Mouse (Mus musculus) kidney, postnatal 14 days (tissue): ENCODE measurements around the gene Clmn.
"Not testable (repeated sequence)": the region's sequence is repeated elsewhere in the genome, so short reads cannot be mapped to it uniquely, and the experiment has no call there.

Experiments used
- DNase-seq: peaks from one replicate; pipeline ENCODE4 v3.0.0; 2022; ENCODE audit warnings: mixed read lengths

The Clmn gene

GRCm38 (mm10) chr12:104837111-104837837 lies 27.6 kb downstream of the Clmn start:
- DNase-seq: peak; percentile 79

- no peak for DNase-seq
These were observed 28.6 kb downstream of the Clmn start for GRCm38 (mm10) chr12:104836230-104836629.

GRCm38 (mm10) chr12:104835369-104836094 lies 29.3 kb downstream of the Clmn start:
- no peak for DNase-seq

GRCm38 (mm10) chr12:104834772-104835171 lies 30.1 kb downstream of the Clmn start:
- no peak for DNase-seq

GRCm38 (mm10) chr12:104830666-104831435 lies 34.0 kb downstream of the Clmn start:
- peak; percentile 69 for DNase-seq

- no peak for DNase-seq
These were observed 34.6 kb downstream of the Clmn start for GRCm38 (mm10) chr12:104830283-104830639.

- DNase-seq: peak; percentile 92
These were observed 35.1 kb downstream of the Clmn start for GRCm38 (mm10) chr12:104829596-104830282.

GRCm38 (mm10) chr12:104828986-104829385 lies 35.9 kb downstream of the Clmn start:
- DNase-seq: not testable (repeated sequence)

GRCm38 (mm10) chr12:104827721-104828120 lies 37.2 kb downstream of the Clmn start:
- DNase-seq: no peak

- DNase-seq: no peak
These were observed 40.0 kb downstream of the Clmn start for GRCm38 (mm10) chr12:104824907-104825267.

GRCm38 (mm10) chr12:104824244-104824906 lies 40.5 kb downstream of the Clmn start:
- DNase-seq: peak; percentile 93

GRCm38 (mm10) chr12:104823722-104824121 lies 41.2 kb downstream of the Clmn start:
- DNase-seq: no peak

- peak; percentile 68 for DNase-seq
These were observed 41.9 kb downstream of the Clmn start for GRCm38 (mm10) chr12:104822838-104823599.

GRCm38 (mm10) chr12:104822151-104822550 lies 42.7 kb downstream of the Clmn start:
- peak; percentile 81 for DNase-seq

- no peak for DNase-seq
These were observed 44.8 kb downstream of the Clmn start for GRCm38 (mm10) chr12:104820061-104820460.

- DNase-seq: no peak
These were observed 45.8 kb downstream of the Clmn start for GRCm38 (mm10) chr12:104819050-104819449.

- no peak for DNase-seq
These were observed 46.8 kb downstream of the Clmn start for GRCm38 (mm10) chr12:104818057-104818456.

- peak; percentile 77 for DNase-seq
These were observed 47.6 kb downstream of the Clmn start for GRCm38 (mm10) chr12:104817172-104817866.

GRCm38 (mm10) chr12:104814291-104814690 lies 50.6 kb downstream of the Clmn start:
- no peak for DNase-seq

- DNase-seq: no peak
These were observed 51.1 kb downstream of the Clmn start for GRCm38 (mm10) chr12:104813762-104814161.

- no peak for DNase-seq
These were observed 52.2 kb downstream of the Clmn start for GRCm38 (mm10) chr12:104812711-104813110.
